Mouse (Mus musculus) thymus, postnatal 4 days (tissue): ENCODE results near the gene Dnaja3.
A peak's percentile ranks its signal among the peaks of the same experiment; 100 is the strongest.

Source experiments
- DNase-seq: peaks from one replicate; pipeline ENCODE4 v3.0.0; 2021

Dnaja3 gene

GRCm38 (mm10) chr16:4725780-4726527 lies 86.2 kb downstream of the Dnaja3 start, which contains the start of gene Hmox2:
TSS of gene Hmox2 (plus strand) at chr16:4726361.
- DNase-seq = peak; percentile 99

GRCm38 (mm10) chr16:4726528-4727128 lies 86.8 kb downstream of the Dnaja3 start:
- no peak for DNase-seq

- no peak for DNase-seq
Measured at GRCm38 (mm10) chr16:4727526-4727925, 87.7 kb downstream of the Dnaja3 start.

GRCm38 (mm10) chr16:4727963-4728362 lies 88.2 kb downstream of the Dnaja3 start:
- DNase-seq = no peak

GRCm38 (mm10) chr16:4730776-4731358 lies 91.1 kb downstream of the Dnaja3 start:
- DNase-seq = no peak

- no peak for DNase-seq
Measured at GRCm38 (mm10) chr16:4736262-4736661, 96.5 kb downstream of the Dnaja3 start.

- DNase-seq = no peak
Measured at GRCm38 (mm10) chr16:4739994-4740393, 100.2 kb downstream of the Dnaja3 start.

- no peak for DNase-seq
Measured at GRCm38 (mm10) chr16:4742186-4742585, 102.4 kb downstream of the Dnaja3 start.

GRCm38 (mm10) chr16:4752155-4752554 lies 112.4 kb downstream of the Dnaja3 start:
- DNase-seq = no peak

GRCm38 (mm10) chr16:4754045-4754444 lies 114.3 kb downstream of the Dnaja3 start:
- no peak for DNase-seq

- peak; percentile 22 for DNase-seq
Measured at GRCm38 (mm10) chr16:4756660-4757335, 117.0 kb downstream of the Dnaja3 start.
